Mouse (Mus musculus) stomach, embryonic 15.5 days (tissue): ENCODE data around the gene Cacnb3. TPM values are rescaled to one million over a fixed set of nuclear protein-coding genes. Genes with fewer than 3 reads are reported as not detected.
"Not testable (repeated sequence)": the region's sequence is repeated elsewhere in the genome, so short reads cannot be mapped to it uniquely, and the experiment has no call there.

Source experiments
- ATAC-seq: fragments of 200-750 bp; cut with Nextera tagmentation; 2 replicates; pipeline ENCODE4 v1.8.0; 2017; ENCODE audit warnings: low read depth, moderate number of reproducible peaks, moderate TSS enrichment; ENCODE audit not compliant: insufficient read depth, low FRiP score
- H3K27ac ChIP-seq: fragments of 300-500 bp; sonication (generic); 2 replicates; pipeline ENCODE4 v1.5.1; 2015; ENCODE audit warnings: mild to moderate bottlenecking, inconsistent platforms
- H3K27me3 ChIP-seq: fragments of 300-500 bp; sonication (generic); replicated peaks from 2 replicates; pipeline ENCODE4 v1.6.1; 2015; ENCODE audit warnings: inconsistent platforms
- H3K36me3 ChIP-seq: fragments of 300-500 bp; sonication (generic); 2 replicates; pipeline ENCODE4 v1.6.1; 2015; ENCODE audit warnings: inconsistent platforms
- H3K4me1 ChIP-seq: fragments of 300-500 bp; sonication (generic); 2 replicates; pipeline ENCODE4 v1.6.1; 2015; ENCODE audit warnings: inconsistent platforms
- H3K4me2 ChIP-seq: fragments of 300-500 bp; sonication (generic); 2 replicates; pipeline ENCODE4 v1.6.1; 2015; ENCODE audit warnings: mild to moderate bottlenecking, inconsistent platforms
- H3K4me3 ChIP-seq: fragments of 300-500 bp; sonication (generic); replicated peaks from 2 replicates; pipeline ENCODE4 v1.5.1; 2015; ENCODE audit warnings: inconsistent platforms
- H3K9ac ChIP-seq: fragments of 300-500 bp; sonication (generic); 2 replicates; pipeline ENCODE4 v1.6.1; 2015; ENCODE audit warnings: inconsistent platforms
- H3K9me3 ChIP-seq: fragments of 300-500 bp; sonication (generic); 2 replicates; pipeline ENCODE4 v1.6.1; 2016; ENCODE audit warnings: inconsistent platforms
- WGBS: fragments of 180-500 bp; shearing (Covaris S2); methylation state at CpG from one replicate; pipeline ENCODE4 v1.1.7; 2015; 5-methylcytosine and 5-hydroxymethylcytosine counted together
- polyA plus RNA-seq: library from polyadenylated mRNA; unstranded; fragments of >200 nt; fragmentation: Nextera tagmentation; extraction: Ambion mirVana; gene quantifications from 2 replicates; pipeline ENCODE4 v1.2.1, GENCODE M21; 2015

The Cacnb3 gene
- 29.0 and 32.2 TPM in 2 replicates for polyA plus RNA-seq

GRCm38 (mm10) chr15:98630540-98630939, at the start of gene Cacnb3:
Gene Cacnb3 (plus strand): TSS chr15:98630840.
- Histone ChIP-seq H3K36me3 (no peaks in the 10 kb centered on the region), H3K4me3 (peak within 1 kb of the TSS; percentile 89), H3K27me3 (peaks cover 22% of the 10 kb centered on the region), H3K9me3 (no peaks in the 10 kb centered on the region), H3K9ac (no peak within 1 kb of the TSS), H3K4me2 (peak within 1 kb of the TSS; percentile 94), H3K27ac (peak within 1 kb of the TSS; percentile 64), H3K4me1 (peaks cover 55% of the 10 kb centered on the region)
- whole genome bisulfite sequencing = 45% methylated on average over 4 of the region's 4 CpGs
- no peak for ATAC-seq

GRCm38 (mm10) chr15:98582410-98582809, 48.2 kb upstream of the Cacnb3 start:
- Histone ChIP-seq H3K27ac (no peak overlapping the region), H3K9ac (no peak overlapping the region), H3K27me3 (no peaks in the 10 kb centered on the region), H3K4me1 (no peaks in the 10 kb centered on the region), H3K4me2 (no peak overlapping the region), H3K4me3 (no peak overlapping the region), H3K36me3 (no peaks in the 10 kb centered on the region), H3K9me3 (no peaks in the 10 kb centered on the region)
- no peak for ATAC-seq
- WGBS = 70% methylated on average over 8 of the region's 8 CpGs

- Histone ChIP-seq H3K4me1 (no peaks in the 10 kb centered on the region), H3K36me3 (no peaks in the 10 kb centered on the region), H3K4me2 (no peak overlapping the region), H3K27me3 (no peaks in the 10 kb centered on the region), H3K4me3 (no peak overlapping the region), H3K9ac (no peak overlapping the region), H3K9me3 (no peaks in the 10 kb centered on the region), H3K27ac (no peak overlapping the region)
- 72% methylated on average over 8 of the region's 8 CpGs for WGBS
- ATAC-seq = no peak
Observed at GRCm38 (mm10) chr15:98582996-98583395, 47.6 kb upstream of the Cacnb3 start.

GRCm38 (mm10) chr15:98585421-98585820, 45.2 kb upstream of the Cacnb3 start:
- Histone ChIP-seq H3K4me1 (no peaks in the 10 kb centered on the region), H3K27ac (peak overlapping the region; percentile 31; the same call in 1 of the 2 replicates), H3K27me3 (no peaks in the 10 kb centered on the region), H3K4me2 (no peak overlapping the region), H3K9ac (no peak overlapping the region), H3K9me3 (no peaks in the 10 kb centered on the region), H3K4me3 (no peak overlapping the region), H3K36me3 (no peaks in the 10 kb centered on the region)
- WGBS = 35% methylated on average over 7 of the region's 7 CpGs
- no peak for ATAC-seq

- H3K4me2 ChIP-seq, H3K36me3 ChIP-seq, ATAC-seq, H3K9ac ChIP-seq, H3K9me3 ChIP-seq, H3K4me3 ChIP-seq, H3K4me1 ChIP-seq, H3K27me3 ChIP-seq: not testable (repeated sequence)
- 65% methylated on average over 9 of the region's 9 CpGs for WGBS
- H3K27ac ChIP-seq = peak overlapping the region; percentile 31; the same call in 1 of the 2 replicates
Observed at GRCm38 (mm10) chr15:98586141-98586540, 44.5 kb upstream of the Cacnb3 start.

GRCm38 (mm10) chr15:98587751-98588150, 42.9 kb upstream of the Cacnb3 start:
- no peak overlapping the region for H3K4me3 ChIP-seq
- H3K27ac ChIP-seq = no peak overlapping the region
- no peaks in the 10 kb centered on the region for H3K9me3 ChIP-seq
- H3K4me1 ChIP-seq = no peaks in the 10 kb centered on the region
- no peak overlapping the region for H3K4me2 ChIP-seq
- no peak for ATAC-seq
- H3K27me3 ChIP-seq = no peaks in the 10 kb centered on the region
- no peak overlapping the region for H3K9ac ChIP-seq
- WGBS = 78% methylated on average over 11 of the region's 11 CpGs
- peaks cover 20% of the 10 kb centered on the region for H3K36me3 ChIP-seq

- no peak overlapping the region for H3K4me3 ChIP-seq
- ATAC-seq = no peak
- H3K9me3 ChIP-seq = no peaks in the 10 kb centered on the region
- no peak overlapping the region for H3K9ac ChIP-seq
- H3K27me3 ChIP-seq = no peaks in the 10 kb centered on the region
- WGBS = 48% methylated on average over 7 of the region's 7 CpGs
- no peak overlapping the region for H3K27ac ChIP-seq
- no peaks in the 10 kb centered on the region for H3K4me1 ChIP-seq
- H3K36me3 ChIP-seq = peaks cover 39% of the 10 kb centered on the region
- no peak overlapping the region for H3K4me2 ChIP-seq
Observed at GRCm38 (mm10) chr15:98589640-98590336, 40.9 kb upstream of the Cacnb3 start.

- H3K27ac ChIP-seq = no peak overlapping the region
- ATAC-seq = no peak
- H3K4me1 ChIP-seq = no peaks in the 10 kb centered on the region
- H3K36me3 ChIP-seq = peaks cover 52% of the 10 kb centered on the region
- H3K4me2 ChIP-seq = no peak overlapping the region
- no peaks in the 10 kb centered on the region for H3K27me3 ChIP-seq
- 67% methylated on average over 4 of the region's 4 CpGs for WGBS
- no peak overlapping the region for H3K9ac ChIP-seq
- no peak overlapping the region for H3K4me3 ChIP-seq
- no peaks in the 10 kb centered on the region for H3K9me3 ChIP-seq
Observed at GRCm38 (mm10) chr15:98591396-98591795, 39.2 kb upstream of the Cacnb3 start.

GRCm38 (mm10) chr15:98594193-98594592, 36.4 kb upstream of the Cacnb3 start:
- H3K9ac ChIP-seq = no peak overlapping the region
- no peak overlapping the region for H3K4me2 ChIP-seq
- ATAC-seq = no peak
- H3K27me3 ChIP-seq = no peaks in the 10 kb centered on the region
- H3K4me1 ChIP-seq = no peaks in the 10 kb centered on the region
- peaks cover 77% of the 10 kb centered on the region for H3K36me3 ChIP-seq
- no peaks in the 10 kb centered on the region for H3K9me3 ChIP-seq
- 79% methylated on average over 19 of the region's 19 CpGs for WGBS
- H3K4me3 ChIP-seq = no peak overlapping the region
- H3K27ac ChIP-seq = no peak overlapping the region

GRCm38 (mm10) chr15:98595049-98595448, 35.6 kb upstream of the Cacnb3 start:
- H3K4me1 ChIP-seq = no peaks in the 10 kb centered on the region
- peaks cover 83% of the 10 kb centered on the region for H3K36me3 ChIP-seq
- WGBS = 86% methylated on average over 5 of the region's 5 CpGs

GRCm38 (mm10) chr15:98596609-98597008, 34.0 kb upstream of the Cacnb3 start:
- no peak for ATAC-seq
- Histone ChIP-seq H3K4me3 (no peak overlapping the region), H3K9me3 (no peaks in the 10 kb centered on the region), H3K9ac (no peak overlapping the region), H3K4me2 (no peak overlapping the region), H3K27ac (no peak overlapping the region), H3K4me1 (peaks cover 2% of the 10 kb centered on the region; the same call in 1 of the 2 replicates), H3K27me3 (no peaks in the 10 kb centered on the region), H3K36me3 (peaks cover 79% of the 10 kb centered on the region)
- 90% methylated on average over 14 of the region's 14 CpGs for WGBS

More at GRCm38 (mm10) chr15:98595049-98595448, 35.6 kb upstream of the Cacnb3 start:
- H3K9me3 ChIP-seq = no peaks in the 10 kb centered on the region
- no peak for ATAC-seq
- H3K27ac ChIP-seq = no peak overlapping the region
- H3K9ac ChIP-seq = no peak overlapping the region
- no peaks in the 10 kb centered on the region for H3K27me3 ChIP-seq
- H3K4me3 ChIP-seq = no peak overlapping the region
- no peak overlapping the region for H3K4me2 ChIP-seq

GRCm38 (mm10) chr15:98600036-98600709, 30.5 kb upstream of the Cacnb3 start:
- Histone ChIP-seq H3K9me3 (no peaks in the 10 kb centered on the region), H3K36me3 (peaks cover 56% of the 10 kb centered on the region), H3K4me2 (no peak overlapping the region), H3K4me3 (no peak overlapping the region), H3K27me3 (no peaks in the 10 kb centered on the region), H3K27ac (no peak overlapping the region), H3K9ac (no peak overlapping the region), H3K4me1 (peaks cover 30% of the 10 kb centered on the region)
- WGBS = 86% methylated on average over 12 of the region's 12 CpGs
- ATAC-seq = no peak
